Mouse (Mus musculus): ENCODE measurements at regions not wholly inside any gene's neighbourhood (a gene's known extent, or its start where the extent isn't known, plus 50 kb on each side); places are given as distances from the start of the nearest gene placed in this dataset.

GRCm38 (mm10) chr8:34709911-34710733 is 598.6 kb upstream of the Gm10131 start:
- Histone ChIP-seq H3K79me2 (ENCODE audit: control insufficient read depth, insufficient read depth) (no peaks in the 10 kb centered on the region), H3K36me3 (ENCODE audit: control insufficient read depth, insufficient read depth) (no peaks in the 10 kb centered on the region), H3K27me3 (ENCODE audit: control insufficient read depth, insufficient read depth, insufficient read length) (no peaks in the 10 kb centered on the region), H3ac (ENCODE audit: control insufficient read depth, insufficient read length) (no peak overlapping the region), H3K4me3 (no peak overlapping the region), H3K4me2 (ENCODE audit: low read depth) (no peak overlapping the region)
- TF ChIP-seq CEBPB (IDR thresholded peaks at IDR 0.05; ENCODE audit: insufficient read depth, poor library complexity, severe bottlenecking) (no peak), TCF3 (IDR thresholded peaks at IDR 0.05; ENCODE audit: insufficient read length, low read depth) (no peak), SRF (IDR thresholded peaks at IDR 0.05; ENCODE audit: control insufficient read depth, insufficient read length, low read depth) (no peak), REST (IDR thresholded peaks at IDR 0.05; ENCODE audit: insufficient read depth, insufficient read length) (no peak), TCF12 (IDR thresholded peaks at IDR 0.05; ENCODE audit: insufficient read depth, poor library complexity, severe bottlenecking) (no peak), MYOG (IDR thresholded peaks at IDR 0.05; ENCODE audit: control insufficient read depth in 1 of 3, insufficient read depth in 1 of 3, insufficient read length in 2 of 3, low read depth in 2 of 3) (no peak), MAX (IDR thresholded peaks at IDR 0.05; ENCODE audit: low read depth) (no peak), USF1 (IDR thresholded peaks at IDR 0.05; ENCODE audit: low read depth) (no peak), POLR2A (IDR thresholded peaks at IDR 0.05; ENCODE audit: insufficient read length, low read depth) (no peak), MYOD1 (IDR thresholded peaks at IDR 0.05; ENCODE audit: control insufficient read depth in 1 of 3, insufficient read length in 2 of 3, low read depth in 2 of 3) (no peak), POLR2AphosphoS2 (IDR thresholded peaks at IDR 0.05; ENCODE audit: insufficient read length, low read depth) (no peak), E2F4 (IDR thresholded peaks at IDR 0.05; ENCODE audit: insufficient read depth) (no peak)

DNA sequence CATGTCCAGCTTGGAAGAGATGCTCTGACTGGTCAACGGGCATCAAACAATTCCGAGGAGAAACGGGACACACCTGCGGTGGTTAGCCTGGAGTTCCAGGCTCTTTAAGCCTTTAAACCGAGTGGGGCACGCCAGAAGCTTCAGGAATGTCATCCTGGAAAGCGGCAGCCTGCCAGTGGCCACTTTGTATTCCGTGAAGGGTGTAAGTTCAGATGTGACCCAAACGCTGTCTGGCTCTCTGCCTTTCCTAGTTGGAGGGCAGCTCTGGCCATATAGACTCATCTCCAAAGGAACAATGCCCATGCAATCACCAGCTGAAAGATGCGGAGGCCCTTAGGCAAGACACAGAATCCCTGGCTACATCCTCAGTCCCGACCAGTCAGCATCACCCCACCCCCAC is 597.8 kb upstream of the Gm10131 start:
- Histone ChIP-seq H3K27me3 (ENCODE audit: control insufficient read depth, insufficient read depth, insufficient read length) (no peaks in the 10 kb centered on the region), H3K36me3 (ENCODE audit: control insufficient read depth, insufficient read depth) (no peaks in the 10 kb centered on the region), H3K4me3 (no peak overlapping the region), H3K79me2 (ENCODE audit: control insufficient read depth, insufficient read depth) (no peaks in the 10 kb centered on the region), H3ac (ENCODE audit: control insufficient read depth, insufficient read length) (no peak overlapping the region), H3K4me2 (ENCODE audit: low read depth) (no peak overlapping the region)
- no peak for TF ChIP-seq TCF3 (IDR thresholded peaks at IDR 0.05; ENCODE audit: insufficient read length, low read depth)
- TF ChIP-seq MAX (IDR thresholded peaks at IDR 0.05; ENCODE audit: low read depth), result no peak
- no peak for TF ChIP-seq POLR2AphosphoS2 (IDR thresholded peaks at IDR 0.05; ENCODE audit: insufficient read length, low read depth)
- no peak for TF ChIP-seq TCF12 (IDR thresholded peaks at IDR 0.05; ENCODE audit: insufficient read depth, poor library complexity, severe bottlenecking)
- TF ChIP-seq E2F4 (IDR thresholded peaks at IDR 0.05; ENCODE audit: insufficient read depth), result no peak
- no peak for TF ChIP-seq POLR2A (IDR thresholded peaks at IDR 0.05; ENCODE audit: insufficient read length, low read depth)
- no peak for TF ChIP-seq SRF (IDR thresholded peaks at IDR 0.05; ENCODE audit: control insufficient read depth, insufficient read length, low read depth)
- no peak for TF ChIP-seq REST (IDR thresholded peaks at IDR 0.05; ENCODE audit: insufficient read depth, insufficient read length)
- TF ChIP-seq MYOD1 (IDR thresholded peaks at IDR 0.05; ENCODE audit: control insufficient read depth in 1 of 3, insufficient read length in 2 of 3, low read depth in 2 of 3), result no peak
- no peak for TF ChIP-seq USF1 (IDR thresholded peaks at IDR 0.05; ENCODE audit: low read depth)
- TF ChIP-seq CEBPB (IDR thresholded peaks at IDR 0.05; ENCODE audit: insufficient read depth, poor library complexity, severe bottlenecking), result no peak
- TF ChIP-seq MYOG (IDR thresholded peaks at IDR 0.05; ENCODE audit: control insufficient read depth in 1 of 3, insufficient read depth in 1 of 3, insufficient read length in 2 of 3, low read depth in 2 of 3), result no peak

DNA sequence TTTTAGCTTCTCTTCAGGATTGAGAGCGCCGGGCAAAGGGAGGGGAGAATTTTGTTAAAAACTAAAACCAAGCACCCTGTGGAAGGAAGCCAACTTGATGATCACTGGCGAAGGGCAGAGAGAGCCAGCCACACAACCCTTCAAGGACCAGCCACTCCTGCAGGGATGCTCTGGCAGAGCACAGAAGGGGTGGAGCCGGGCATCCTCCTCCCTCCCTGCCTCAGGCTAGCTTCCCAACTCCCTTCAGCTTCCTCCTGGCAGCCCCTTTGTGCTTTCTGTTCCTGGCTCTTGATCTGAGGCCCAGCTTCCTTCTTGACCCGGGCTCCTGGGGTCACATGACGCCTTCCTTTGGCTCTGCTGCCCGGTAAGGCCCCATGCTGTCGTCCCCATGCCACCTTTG is 591.8 kb upstream of the Gm10131 start:
- no peak overlapping the region for H3K4me2 ChIP-seq (ENCODE audit: low read depth)
- H3K27me3 ChIP-seq (ENCODE audit: control insufficient read depth, insufficient read depth, insufficient read length), result no peaks in the 10 kb centered on the region
- H3K36me3 ChIP-seq (ENCODE audit: control insufficient read depth, insufficient read depth), result no peaks in the 10 kb centered on the region
- H3K4me3 ChIP-seq, result no peak overlapping the region
- TF ChIP-seq POLR2A (IDR thresholded peaks at IDR 0.05; ENCODE audit: insufficient read length, low read depth), result no peak
- H3K79me2 ChIP-seq (ENCODE audit: control insufficient read depth, insufficient read depth), result no peaks in the 10 kb centered on the region
- H3ac ChIP-seq (ENCODE audit: control insufficient read depth, insufficient read length), result no peak overlapping the region

- Histone ChIP-seq H3K27me3 (ENCODE audit: control insufficient read depth, insufficient read depth, insufficient read length) (no peaks in the 10 kb centered on the region), H3K79me2 (ENCODE audit: control insufficient read depth, insufficient read depth) (no peaks in the 10 kb centered on the region), H3ac (ENCODE audit: control insufficient read depth, insufficient read length) (no peak overlapping the region), H3K4me2 (ENCODE audit: low read depth) (no peak overlapping the region), H3K36me3 (ENCODE audit: control insufficient read depth, insufficient read depth) (no peaks in the 10 kb centered on the region), H3K4me3 (no peak overlapping the region)
- TF ChIP-seq E2F4 (IDR thresholded peaks at IDR 0.05; ENCODE audit: insufficient read depth), result no peak
- no peak for TF ChIP-seq CEBPB (IDR thresholded peaks at IDR 0.05; ENCODE audit: insufficient read depth, poor library complexity, severe bottlenecking)
- TF ChIP-seq REST (IDR thresholded peaks at IDR 0.05; ENCODE audit: insufficient read depth, insufficient read length), result no peak
- no peak for TF ChIP-seq MYOD1 (IDR thresholded peaks at IDR 0.05; ENCODE audit: control insufficient read depth in 1 of 3, insufficient read length in 2 of 3, low read depth in 2 of 3)
- TF ChIP-seq TCF3 (IDR thresholded peaks at IDR 0.05; ENCODE audit: insufficient read length, low read depth), result no peak
- TF ChIP-seq TCF12 (IDR thresholded peaks at IDR 0.05; ENCODE audit: insufficient read depth, poor library complexity, severe bottlenecking), result no peak
- TF ChIP-seq USF1 (IDR thresholded peaks at IDR 0.05; ENCODE audit: low read depth), result no peak
- no peak for TF ChIP-seq MYOG (IDR thresholded peaks at IDR 0.05; ENCODE audit: control insufficient read depth in 1 of 3, insufficient read depth in 1 of 3, insufficient read length in 2 of 3, low read depth in 2 of 3)
- TF ChIP-seq POLR2A (IDR thresholded peaks at IDR 0.05; ENCODE audit: insufficient read length, low read depth), result no peak
- no peak for TF ChIP-seq POLR2AphosphoS2 (IDR thresholded peaks at IDR 0.05; ENCODE audit: insufficient read length, low read depth)
- TF ChIP-seq MAX (IDR thresholded peaks at IDR 0.05; ENCODE audit: low read depth), result no peak
- no peak for TF ChIP-seq SRF (IDR thresholded peaks at IDR 0.05; ENCODE audit: control insufficient read depth, insufficient read length, low read depth)
Measured at GRCm38 (mm10) chr8:34702806-34703205, 591.3 kb upstream of the Gm10131 start.
